Mouse (Mus musculus) thymus, postnatal 0 days (tissue): Measurements from ENCODE around the gene Ccdc158. TPM values are rescaled to one million over a fixed set of nuclear protein-coding genes. Genes with fewer than 3 reads are reported as not detected.

Experiments
- DNase-seq: peaks from one replicate; pipeline ENCODE4 v3.0.0-alpha.2; 2015; ENCODE audit warnings: low spot score
- polyA plus RNA-seq: library from polyadenylated mRNA; unstranded; fragments of >200 nt; fragmentation: Nextera tagmentation; extraction: Ambion mirVana; gene quantifications from 2 replicates; pipeline ENCODE4 v1.2.1, GENCODE M21; 2015

The Ccdc158 gene
- polyA plus RNA-seq, 1 experiment from 2014 or later, result 0.14 TPM

GRCm38 (mm10) chr5:92602691-92603690 lies 72.1 kb downstream of the Ccdc158 start, which contains the start of gene Stbd1:
TSS of gene Stbd1 (plus strand) at chr5:92603041.
- peak; percentile 10 for DNase-seq

GRCm38 (mm10) chr5:92599030-92599429 lies 76.0 kb downstream of the Ccdc158 start:
- no peak for DNase-seq

- no peak for DNase-seq
These were observed 78.2 kb downstream of the Ccdc158 start for GRCm38 (mm10) chr5:92596865-92597264.

- no peak for DNase-seq
These were observed 80.0 kb downstream of the Ccdc158 start for GRCm38 (mm10) chr5:92595026-92595425.

GRCm38 (mm10) chr5:92585932-92586331 lies 89.1 kb downstream of the Ccdc158 start:
- no peak for DNase-seq

GRCm38 (mm10) chr5:92579559-92579958 lies 95.5 kb downstream of the Ccdc158 start:
- no peak for DNase-seq

GRCm38 (mm10) chr5:92571232-92571631 lies 103.8 kb downstream of the Ccdc158 start:
- no peak for DNase-seq

- no peak for DNase-seq
These were observed 113.1 kb downstream of the Ccdc158 start for GRCm38 (mm10) chr5:92562002-92562401.

GRCm38 (mm10) chr5:92560201-92560600 lies 114.9 kb downstream of the Ccdc158 start:
- no peak for DNase-seq

Other genes with a start within 250 kb of the Ccdc158 start
- 44.2 and 44.6 TPM in 2 replicates for gene Nup54, start 240.1 kb downstream of the Ccdc158 start, polyA plus RNA-seq
- 29.2 and 31.2 TPM in 2 replicates for gene Scarb2, start 168.4 kb downstream of the Ccdc158 start, polyA plus RNA-seq
- gene Fam47e, start 120.2 kb downstream of the Ccdc158 start, polyA plus RNA-seq, result 0.29 TPM in 1 of 2 replicates, not detected in the other
- gene Stbd1, start 72.2 kb downstream of the Ccdc158 start, polyA plus RNA-seq, result 2.2 and 2.3 TPM in 2 replicates
- 0.32 and 0.77 TPM in 2 replicates for gene Shroom3, start 8.2 kb upstream of the Ccdc158 start, polyA plus RNA-seq